8 mouse cellular contexts compared by ENCODE assay signal in the genomic region with DNA sequence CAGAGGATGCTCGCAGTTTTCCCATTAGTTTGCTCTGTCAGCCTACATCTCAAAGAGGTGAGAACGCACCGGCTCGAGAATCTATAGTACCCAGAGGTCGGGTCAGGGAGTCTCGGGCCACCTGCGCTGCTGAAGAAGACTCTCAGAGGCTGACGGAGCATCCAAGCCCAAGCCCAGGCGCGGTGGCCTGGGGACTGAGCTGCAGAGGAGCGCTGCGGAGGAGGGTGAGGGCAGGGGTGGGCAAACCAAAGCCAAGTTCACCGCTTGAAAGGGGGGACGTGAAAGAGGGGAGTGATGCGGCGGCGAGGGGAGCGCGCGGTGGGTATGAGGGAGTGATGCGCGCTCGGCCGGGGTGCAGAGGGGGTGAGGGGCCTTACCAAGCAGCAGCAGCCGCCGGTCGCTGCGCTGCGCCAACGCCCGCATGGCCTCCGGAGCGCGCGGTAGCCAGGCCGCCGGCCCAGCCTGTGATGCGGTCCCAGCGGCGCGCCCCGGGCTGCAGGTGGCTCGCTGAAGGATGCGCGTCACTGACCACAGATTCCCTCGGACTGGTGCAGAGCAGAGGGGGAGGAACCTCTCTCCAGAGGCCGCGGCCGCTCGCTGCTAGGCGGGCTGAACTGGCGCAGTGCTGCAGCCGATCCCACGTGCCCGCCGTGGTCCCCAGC. TPM values are rescaled to one million over a fixed set of nuclear protein-coding genes. Genes with fewer than 3 reads are reported as not detected.
DNase-seq lines count a peak whose midpoint lies in the region; ATAC-seq lines count a peak whose summit lies in the region.

TSS of gene Flt3 (minus strand) at position 647 of the 662 bp plus-strand sequence.

- WGBS in heart, embryonic 11.5 days (ENCODE audit: insufficient replicate concordance) = 1% methylated on average over 56 of the region's 56 CpGs

- H3K4me2 ChIP-seq in heart, embryonic 11.5 days = peak within 1 kb of the TSS; percentile 84

- H3K9me3 ChIP-seq in heart, embryonic 11.5 days (replicated peaks; ENCODE audit: control insufficient read depth, low read length) = no peaks in the 10 kb centered on the region
- peaks cover 15% of the 10 kb centered on the region for H3K9me3 ChIP-seq in megakaryocyte, embryonic 14.5 days

- H3K27ac ChIP-seq in heart, embryonic 11.5 days (ENCODE audit: low read depth, low read length) = no peak within 1 kb of the TSS

- peak within 1 kb of the TSS; percentile 10; the same call in 1 of the 2 replicates for H3K9ac ChIP-seq in heart, embryonic 11.5 days (ENCODE audit: low read depth, low read length)

- no peak for ATAC-seq in heart, embryonic 11.5 days (replicated peaks; ENCODE audit: insufficient number of reproducible peaks, low FRiP score, low TSS enrichment)

- peaks cover 49% of the 10 kb centered on the region for H3K27me3 ChIP-seq in heart, embryonic 11.5 days (ENCODE audit: control insufficient read depth, insufficient read depth, low read length)
- peaks cover 44% of the 10 kb centered on the region for H3K27me3 ChIP-seq in megakaryocyte, embryonic 14.5 days (replicated peaks)

- no peaks in the 10 kb centered on the region for H3K36me3 ChIP-seq in heart, embryonic 11.5 days (ENCODE audit: control insufficient read depth, insufficient read depth, low read length)
- H3K36me3 ChIP-seq in megakaryocyte, embryonic 14.5 days (replicated peaks; ENCODE audit: low read length) = no peaks in the 10 kb centered on the region

- peaks cover 6% of the 10 kb centered on the region for H3K4me1 ChIP-seq in heart, embryonic 11.5 days (ENCODE audit: control insufficient read depth, insufficient read depth, low read length)
- H3K4me1 ChIP-seq in megakaryocyte, embryonic 14.5 days = peaks cover 22% of the 10 kb centered on the region

- peak within 1 kb of the TSS; percentile 48 for H3K4me3 ChIP-seq in heart, embryonic 11.5 days (ENCODE audit: low read depth, low read length)
- peak within 1 kb of the TSS; percentile 88 for H3K4me3 ChIP-seq in megakaryocyte, embryonic 14.5 days (replicated peaks)

- peak; percentile 50 to 56 for DNase-seq in spleen, adult 18-20 months
- DNase-seq in spleen, adult 12 weeks (ENCODE audit: low spot score) = no peak
- DNase-seq in cerebellum, adult 9-10 months = peak; percentile 66
- DNase-seq in kidney, postnatal 14 days = peak; percentile 53
- peak; percentile 33 for DNase-seq in right cerebral cortex, postnatal 14 days
- no peak for DNase-seq in urinary bladder, postnatal 4 days (ENCODE audit: low spot score in 2 of 2)

RNA-seq across cellular contexts. Expression of gene Flt3, which starts in this region (rescaled TPM):
- polyA plus RNA-seq in heart, embryonic 11.5 days (2014; fragmentation: Nextera tagmentation; extraction: Ambion mirVana) = 0.10 TPM in 2 replicates
- polyA plus RNA-seq in megakaryocyte, embryonic 14.5 days (2012; ENCODE audit: insufficient read depth, low replicate concordance) = 0.60 TPM in 1 of 2 replicates, not detected in the other

Comparison
In these comparisons a context has a peak if more than half of its experiments do, and no peak if none do; other contexts are left out.
1. DNase-seq: peak in spleen, adult 18-20 months (2 of 2), cerebellum, adult 9-10 months (single experiment), kidney, postnatal 14 days (single experiment) and right cerebral cortex, postnatal 14 days (single experiment); none in spleen, adult 12 weeks (single experiment) and urinary bladder, postnatal 4 days (0 of 2).